Mouse (Mus musculus) limb, embryonic 14.5 days (tissue): ENCODE measurements around the gene Rtn3. TPM values are rescaled to one million over a fixed set of nuclear protein-coding genes. Genes with fewer than 3 reads are reported as not detected.
"Not testable (repeated sequence)": the region's sequence is repeated elsewhere in the genome, so short reads cannot be mapped to it uniquely, and the experiment has no call there.

Source experiments
- ATAC-seq: fragments of 200-750 bp; cut with Nextera tagmentation; 2 replicates; pipeline ENCODE4 v1.8.0; 2017; ENCODE audit warnings: low read depth, moderate number of reproducible peaks, moderate TSS enrichment; ENCODE audit not compliant: low FRiP score
- DNase-seq: peaks from one replicate; pipeline ENCODE4 v3.0.0-alpha.2; 2015; ENCODE audit warnings: low spot score
- H3K27ac ChIP-seq: fragments of 300-500 bp; sonication (generic); replicated peaks from 2 replicates; pipeline ENCODE4 v1.5.1; 2014; ENCODE audit warnings: low read depth, mild to moderate bottlenecking, low read length, moderate library complexity, mixed read lengths
- H3K27me3 ChIP-seq: fragments of 300-500 bp; sonication (generic); 2 replicates; pipeline ENCODE4 v1.6.1; 2014; ENCODE audit warnings: low read length, mixed read lengths; ENCODE audit not compliant: control insufficient read depth, insufficient read depth
- H3K36me3 ChIP-seq: fragments of 300-500 bp; sonication (generic); 2 replicates; pipeline ENCODE4 v1.6.1; 2014; ENCODE audit warnings: mild to moderate bottlenecking, low read length, moderate library complexity, mixed read lengths; ENCODE audit not compliant: control insufficient read depth, insufficient read depth
- H3K4me1 ChIP-seq: fragments of 300-500 bp; sonication (generic); 2 replicates; pipeline ENCODE4 v1.6.1; 2014; ENCODE audit warnings: antibody characterized with exemption, low read length, mixed read lengths; ENCODE audit not compliant: control insufficient read depth, insufficient read depth
- H3K4me2 ChIP-seq: fragments of 300-500 bp; sonication (generic); replicated peaks from 2 replicates; pipeline ENCODE4 v1.6.1; 2014; ENCODE audit warnings: low read depth, mild to moderate bottlenecking, low read length, moderate library complexity; ENCODE audit not compliant: severe bottlenecking
- H3K4me3 ChIP-seq: fragments of 300-500 bp; sonication (generic); replicated peaks from 2 replicates; pipeline ENCODE4 v1.5.1; 2014; ENCODE audit warnings: low read length
- H3K9ac ChIP-seq: fragments of 300-500 bp; sonication (generic); 2 replicates; pipeline ENCODE4 v1.6.1; 2014; ENCODE audit warnings: mild to moderate bottlenecking, low read depth, low read length, moderate library complexity; ENCODE audit not compliant: severe bottlenecking
- H3K9me3 ChIP-seq: fragments of 300-500 bp; sonication (generic); 2 replicates; pipeline ENCODE4 v1.6.1; 2016; ENCODE audit warnings: low read length; ENCODE audit not compliant: control insufficient read depth
- POLR2A ChIP-seq: fragments of 200-500 bp; IDR thresholded peaks from 2 replicates; pipeline ENCODE4 v1.8.0; 2012; ENCODE audit warnings: inconsistent platforms, mild to moderate bottlenecking, moderate library complexity, borderline replicate concordance; ENCODE audit not compliant: insufficient read depth, insufficient read length; ENCODE audit errors: extremely low read depth
- WGBS: fragments of 180-500 bp; shearing (Covaris S2); extraction: QIAGEN DNeasy Blood & Tissue Kit; methylation state at CpG from one replicate; pipeline ENCODE4 v1.1.7; 2014; 5-methylcytosine and 5-hydroxymethylcytosine counted together
- polyA plus RNA-seq, 2 experiments: library from polyadenylated mRNA; depleted of rRNA in 1 of 2; stranded (reverse) in 1 of 2; unstranded in 1 of 2; fragments of >200 nt; fragmentation: Nextera tagmentation in 1 of 2; extraction: Ambion mirVana in 1 of 2; gene quantifications; 2 replicates each; pipeline versions ENCODE4 v1.2.1 to v1.2.3; 2012 to 2014

The Rtn3 gene
- polyA plus RNA-seq, 2 experiments = 107 to 112 TPM

- DNase-seq (no peak), ATAC-seq (no peak)
- Histone ChIP-seq H3K27ac (no peak overlapping the region), H3K9me3 (no peaks in the 10 kb centered on the region), H3K27me3 (no peaks in the 10 kb centered on the region), H3K36me3 (no peaks in the 10 kb centered on the region), H3K4me3 (no peak overlapping the region), H3K4me1 (no peaks in the 10 kb centered on the region), H3K9ac (no peak overlapping the region), H3K4me2 (no peak overlapping the region)
- 76% methylated on average over 2 of the region's 2 CpGs for WGBS
- no peak for TF ChIP-seq POLR2A
Observed at GRCm38 (mm10) chr19:7502432-7502831, 19.4 kb upstream of the Rtn3 start.

- H3K4me3 ChIP-seq = no peak overlapping the region
- H3K9ac ChIP-seq = no peak overlapping the region
- ATAC-seq (no peak), DNase-seq (no peak)
- no peak overlapping the region for H3K4me2 ChIP-seq
- TF ChIP-seq POLR2A = no peak
- H3K4me1 ChIP-seq = no peaks in the 10 kb centered on the region
- H3K27me3 ChIP-seq = no peaks in the 10 kb centered on the region
- 95% methylated on average over 1 of the region's 1 CpGs for WGBS
- no peaks in the 10 kb centered on the region for H3K36me3 ChIP-seq
- no peaks in the 10 kb centered on the region for H3K9me3 ChIP-seq
- H3K27ac ChIP-seq = no peak overlapping the region
Observed at GRCm38 (mm10) chr19:7500701-7501100, 17.6 kb upstream of the Rtn3 start.

- TF ChIP-seq POLR2A = no peak
- no peak overlapping the region for H3K4me3 ChIP-seq
- ATAC-seq = no peak
Observed at GRCm38 (mm10) chr19:7498816-7499215, 15.7 kb upstream of the Rtn3 start.

GRCm38 (mm10) chr19:7496070-7496469 lies 13.0 kb upstream of the Rtn3 start:
- not testable (repeated sequence) for DNase-seq, H3K36me3 ChIP-seq, H3K4me3 ChIP-seq, H3K27ac ChIP-seq, H3K4me2 ChIP-seq, ATAC-seq, H3K4me1 ChIP-seq, H3K9ac ChIP-seq, H3K27me3 ChIP-seq, H3K9me3 ChIP-seq
- 62% methylated on average over 1 of the region's 1 CpGs for WGBS

More at GRCm38 (mm10) chr19:7498816-7499215, 15.7 kb upstream of the Rtn3 start:
- Histone ChIP-seq H3K4me2 (no peak overlapping the region), H3K27ac (no peak overlapping the region), H3K9ac (no peak overlapping the region), H3K36me3 (no peaks in the 10 kb centered on the region), H3K27me3 (no peaks in the 10 kb centered on the region), H3K4me1 (no peaks in the 10 kb centered on the region), H3K9me3 (no peaks in the 10 kb centered on the region)
- WGBS = 96% methylated on average over 2 of the region's 2 CpGs
- no peak for DNase-seq

- H3K9me3 ChIP-seq = no peaks in the 10 kb centered on the region
- H3K27me3 ChIP-seq = no peaks in the 10 kb centered on the region
- peak overlapping the region; percentile 84 for H3K9ac ChIP-seq
- TF ChIP-seq POLR2A = no peak
- H3K4me3 ChIP-seq = peak overlapping the region; percentile 67
- WGBS = 39% methylated on average over 14 of the region's 14 CpGs
- no peak for DNase-seq
- peak overlapping the region; percentile 95; the same call in 1 of the 2 replicates for H3K27ac ChIP-seq
- peak overlapping the region; percentile 65 for H3K4me2 ChIP-seq
- H3K4me1 ChIP-seq = no peaks in the 10 kb centered on the region
- no peak for ATAC-seq
- no peaks in the 10 kb centered on the region for H3K36me3 ChIP-seq
Observed at GRCm38 (mm10) chr19:7495221-7496038, 12.3 kb upstream of the Rtn3 start.
